Mouse (Mus musculus): ENCODE measurements around the gene D430019H16Rik. TPM values are rescaled to one million over a fixed set of nuclear protein-coding genes. Genes with fewer than 3 reads are reported as not detected.
A peak's percentile ranks its signal among the peaks of the same experiment; 100 is the strongest.

Gene D430019H16Rik
- polyA plus RNA-seq, 1 experiment from 2014 or later, result 1.1 TPM

- peak; percentile 82; the same call in 1 of the 2 replicates for ATAC-seq (ENCODE audit: borderline replicate concordance, extremely low read depth, low FRiP score, low TSS enrichment)
- H3K4me3 ChIP-seq, result no peak overlapping the region
- H3K9me3 ChIP-seq, result no peaks in the 10 kb centered on the region
- H3K27ac ChIP-seq, result peak overlapping the region; percentile 84
- no peaks in the 10 kb centered on the region for H3K27me3 ChIP-seq
- 33% methylated on average over 15 of the region's 15 CpGs for WGBS
- H3K4me2 ChIP-seq, result peak overlapping the region; percentile 37
- no peaks in the 10 kb centered on the region for H3K36me3 ChIP-seq
- peaks cover 58% of the 10 kb centered on the region for H3K4me1 ChIP-seq
- no peak overlapping the region for H3K9ac ChIP-seq
Measured at GRCm38 (mm10) chr12:105521170-105521762, 67.6 kb downstream of the D430019H16Rik start.

GRCm38 (mm10) chr12:105523737-105524136 lies 70.1 kb downstream of the D430019H16Rik start:
- no peak for ATAC-seq (ENCODE audit: borderline replicate concordance, extremely low read depth, low FRiP score, low TSS enrichment)
- H3K4me1 ChIP-seq, result peaks cover 60% of the 10 kb centered on the region
- H3K4me2 ChIP-seq, result no peak overlapping the region
- no peak overlapping the region for H3K9ac ChIP-seq
- no peaks in the 10 kb centered on the region for H3K9me3 ChIP-seq
- WGBS, result 61% methylated on average over 2 of the region's 2 CpGs
- H3K36me3 ChIP-seq, result no peaks in the 10 kb centered on the region
- H3K4me3 ChIP-seq, result no peak overlapping the region
- no peaks in the 10 kb centered on the region for H3K27me3 ChIP-seq
- 0 out of 2 replicates have a peak overlapping the region, but pooled peaks have one; percentile 2 for H3K27ac ChIP-seq

- no peak for ATAC-seq (ENCODE audit: borderline replicate concordance, extremely low read depth, low FRiP score, low TSS enrichment)
- 62% methylated on average over 3 of the region's 3 CpGs for WGBS
- no peaks in the 10 kb centered on the region for H3K9me3 ChIP-seq
- H3K9ac ChIP-seq, result no peak overlapping the region
- H3K4me3 ChIP-seq, result no peak overlapping the region
- no peak overlapping the region for H3K4me2 ChIP-seq
- H3K27ac ChIP-seq, result peak overlapping the region; percentile 84
- H3K36me3 ChIP-seq, result no peaks in the 10 kb centered on the region
- peaks cover 41% of the 10 kb centered on the region for H3K4me1 ChIP-seq
- no peaks in the 10 kb centered on the region for H3K27me3 ChIP-seq
Measured at GRCm38 (mm10) chr12:105526186-105526585, 72.5 kb downstream of the D430019H16Rik start.

- Histone ChIP-seq H3K27ac (peak overlapping the region; percentile 84), H3K27me3 (no peaks in the 10 kb centered on the region), H3K9me3 (no peaks in the 10 kb centered on the region), H3K4me2 (no peak overlapping the region), H3K36me3 (no peaks in the 10 kb centered on the region), H3K4me1 (peaks cover 35% of the 10 kb centered on the region), H3K4me3 (no peak overlapping the region), H3K9ac (no peak overlapping the region)
- peak; percentile 85 for ATAC-seq (ENCODE audit: borderline replicate concordance, extremely low read depth, low FRiP score, low TSS enrichment)
- 3% methylated on average over 5 of the region's 5 CpGs for WGBS
Measured at GRCm38 (mm10) chr12:105526829-105527228, 73.2 kb downstream of the D430019H16Rik start.

GRCm38 (mm10) chr12:105529545-105529944 lies 75.9 kb downstream of the D430019H16Rik start:
- Histone ChIP-seq H3K4me3 (no peak overlapping the region), H3K9ac (no peak overlapping the region), H3K36me3 (no peaks in the 10 kb centered on the region), H3K27ac (peak overlapping the region; percentile 62), H3K4me2 (no peak overlapping the region), H3K9me3 (no peaks in the 10 kb centered on the region), H3K4me1 (peaks cover 31% of the 10 kb centered on the region), H3K27me3 (no peaks in the 10 kb centered on the region)
- 40% methylated on average over 9 of the region's 9 CpGs for WGBS
- peak; percentile 78 for ATAC-seq (ENCODE audit: borderline replicate concordance, extremely low read depth, low FRiP score, low TSS enrichment)

- Histone ChIP-seq H3K4me2 (no peak overlapping the region), H3K9ac (no peak overlapping the region), H3K4me1 (peaks cover 30% of the 10 kb centered on the region), H3K4me3 (no peak overlapping the region), H3K27ac (no peak overlapping the region), H3K36me3 (no peaks in the 10 kb centered on the region), H3K27me3 (no peaks in the 10 kb centered on the region), H3K9me3 (no peaks in the 10 kb centered on the region)
- ATAC-seq (ENCODE audit: borderline replicate concordance, extremely low read depth, low FRiP score, low TSS enrichment), result no peak
- 53% methylated on average over 8 of the region's 8 CpGs for WGBS
Measured at GRCm38 (mm10) chr12:105531724-105532371, 78.2 kb downstream of the D430019H16Rik start.

GRCm38 (mm10) chr12:105534842-105535241 lies 81.2 kb downstream of the D430019H16Rik start:
- no peaks in the 10 kb centered on the region for H3K36me3 ChIP-seq
- ATAC-seq (ENCODE audit: borderline replicate concordance, extremely low read depth, low FRiP score, low TSS enrichment), result no peak
- H3K9me3 ChIP-seq, result no peaks in the 10 kb centered on the region
- no peak overlapping the region for H3K4me2 ChIP-seq
- H3K27ac ChIP-seq, result no peak overlapping the region
- 87% methylated on average over 4 of the region's 4 CpGs for WGBS
- H3K27me3 ChIP-seq, result no peaks in the 10 kb centered on the region
- H3K4me3 ChIP-seq, result no peak overlapping the region
- no peak overlapping the region for H3K9ac ChIP-seq
- peaks cover 21% of the 10 kb centered on the region for H3K4me1 ChIP-seq

- Histone ChIP-seq H3K4me1 (peaks cover 21% of the 10 kb centered on the region), H3K4me3 (no peak overlapping the region), H3K4me2 (no peak overlapping the region), H3K36me3 (no peaks in the 10 kb centered on the region), H3K9me3 (no peaks in the 10 kb centered on the region), H3K9ac (no peak overlapping the region), H3K27ac (peak overlapping the region; percentile 53; the same call in 1 of the 2 replicates), H3K27me3 (no peaks in the 10 kb centered on the region)
- ATAC-seq (ENCODE audit: borderline replicate concordance, extremely low read depth, low FRiP score, low TSS enrichment), result 0 out of 2 replicates have a peak, but pooled peaks have one; percentile 19
- 55% methylated on average over 13 of the region's 13 CpGs for WGBS
Measured at GRCm38 (mm10) chr12:105535968-105536760, 82.5 kb downstream of the D430019H16Rik start.

- no peak overlapping the region for H3K9ac ChIP-seq
- H3K27me3 ChIP-seq, result no peaks in the 10 kb centered on the region
- H3K4me3 ChIP-seq, result no peak overlapping the region
- WGBS, result 34% methylated on average over 5 of the region's 5 CpGs
- H3K36me3 ChIP-seq, result no peaks in the 10 kb centered on the region
- ATAC-seq (ENCODE audit: borderline replicate concordance, extremely low read depth, low FRiP score, low TSS enrichment), result no peak
- H3K4me2 ChIP-seq, result no peak overlapping the region
- H3K9me3 ChIP-seq, result no peaks in the 10 kb centered on the region
- H3K27ac ChIP-seq, result peak overlapping the region; percentile 31
- H3K4me1 ChIP-seq, result peaks cover 21% of the 10 kb centered on the region
Measured at GRCm38 (mm10) chr12:105537162-105537561, 83.5 kb downstream of the D430019H16Rik start.

GRCm38 (mm10) chr12:105539649-105540048 lies 86.0 kb downstream of the D430019H16Rik start:
- H3K27ac ChIP-seq, result no peak overlapping the region
- H3K27me3 ChIP-seq, result no peaks in the 10 kb centered on the region
- no peak overlapping the region for H3K4me3 ChIP-seq
- H3K36me3 ChIP-seq, result no peaks in the 10 kb centered on the region
- no peaks in the 10 kb centered on the region for H3K9me3 ChIP-seq
- no peak for ATAC-seq (ENCODE audit: borderline replicate concordance, extremely low read depth, low FRiP score, low TSS enrichment)
- H3K4me1 ChIP-seq, result peaks cover 26% of the 10 kb centered on the region
- WGBS, result 88% methylated on average over 10 of the region's 10 CpGs
- H3K4me2 ChIP-seq, result no peak overlapping the region
- H3K9ac ChIP-seq, result no peak overlapping the region

- H3K36me3 ChIP-seq, result no peaks in the 10 kb centered on the region
- WGBS, result 64% methylated on average over 12 of the region's 12 CpGs
Measured at GRCm38 (mm10) chr12:105541590-105542402, 88.1 kb downstream of the D430019H16Rik start.

More at GRCm38 (mm10) chr12:105541590-105542402, 88.1 kb downstream of the D430019H16Rik start:
- Histone ChIP-seq H3K27ac (no peak overlapping the region), H3K4me3 (no peak overlapping the region), H3K9ac (no peak overlapping the region), H3K4me1 (peaks cover 20% of the 10 kb centered on the region), H3K4me2 (no peak overlapping the region), H3K9me3 (no peaks in the 10 kb centered on the region), H3K27me3 (no peaks in the 10 kb centered on the region)
- ATAC-seq (ENCODE audit: borderline replicate concordance, extremely low read depth, low FRiP score, low TSS enrichment), result no peak

Data from lung, embryonic 15.5 days (tissue).